Mouse (Mus musculus) forebrain, embryonic 10.5 days (tissue): ENCODE measurements around the gene Lrrc8d. TPM values are rescaled to one million over a fixed set of nuclear protein-coding genes. Genes with fewer than 3 reads are reported as not detected.

ENCODE experiments used
- DNase-seq: peaks from one replicate; pipeline ENCODE4 v3.0.0-alpha.2; 2017; ENCODE audit warnings: low spot score; ENCODE audit errors: extremely low spot score
- H3K27ac ChIP-seq: fragments of 300-500 bp; sonication (generic); 2 replicates; pipeline ENCODE4 v1.5.1; 2016; ENCODE audit warnings: mild to moderate bottlenecking
- H3K27me3 ChIP-seq: fragments of 300-500 bp; sonication (generic); 2 replicates; pipeline ENCODE4 v1.6.1; 2016; ENCODE audit warnings: mild to moderate bottlenecking; ENCODE audit not compliant: poor library complexity, severe bottlenecking
- H3K36me3 ChIP-seq: fragments of 300-500 bp; sonication (generic); replicated peaks from 2 replicates; pipeline ENCODE4 v1.6.1; 2016; ENCODE audit warnings: mild to moderate bottlenecking, moderate library complexity
- H3K4me1 ChIP-seq: fragments of 300-500 bp; sonication (generic); 2 replicates; pipeline ENCODE4 v1.6.1; 2016
- H3K4me3 ChIP-seq: fragments of 300-500 bp; sonication (generic); 2 replicates; pipeline ENCODE4 v1.5.1; 2016; ENCODE audit warnings: mild to moderate bottlenecking, moderate library complexity
- H3K9me3 ChIP-seq: fragments of 300-500 bp; sonication (generic); 2 replicates; pipeline ENCODE4 v1.6.1; 2016; ENCODE audit warnings: mild to moderate bottlenecking, moderate library complexity
- WGBS: fragments of 180-500 bp; shearing (Covaris S2); methylation state at CpG from one replicate; pipeline ENCODE4 v1.1.7; 2016; 5-methylcytosine and 5-hydroxymethylcytosine counted together
- polyA plus RNA-seq: library from polyadenylated mRNA; unstranded; fragments of >200 nt; fragmentation: Nextera tagmentation; extraction: Ambion mirVana; gene quantifications from 2 replicates; pipeline ENCODE4 v1.2.1, GENCODE M21; 2016

The Lrrc8d gene
- polyA plus RNA-seq, 1 experiment from 2014 or later = 20.1 TPM

DNA sequence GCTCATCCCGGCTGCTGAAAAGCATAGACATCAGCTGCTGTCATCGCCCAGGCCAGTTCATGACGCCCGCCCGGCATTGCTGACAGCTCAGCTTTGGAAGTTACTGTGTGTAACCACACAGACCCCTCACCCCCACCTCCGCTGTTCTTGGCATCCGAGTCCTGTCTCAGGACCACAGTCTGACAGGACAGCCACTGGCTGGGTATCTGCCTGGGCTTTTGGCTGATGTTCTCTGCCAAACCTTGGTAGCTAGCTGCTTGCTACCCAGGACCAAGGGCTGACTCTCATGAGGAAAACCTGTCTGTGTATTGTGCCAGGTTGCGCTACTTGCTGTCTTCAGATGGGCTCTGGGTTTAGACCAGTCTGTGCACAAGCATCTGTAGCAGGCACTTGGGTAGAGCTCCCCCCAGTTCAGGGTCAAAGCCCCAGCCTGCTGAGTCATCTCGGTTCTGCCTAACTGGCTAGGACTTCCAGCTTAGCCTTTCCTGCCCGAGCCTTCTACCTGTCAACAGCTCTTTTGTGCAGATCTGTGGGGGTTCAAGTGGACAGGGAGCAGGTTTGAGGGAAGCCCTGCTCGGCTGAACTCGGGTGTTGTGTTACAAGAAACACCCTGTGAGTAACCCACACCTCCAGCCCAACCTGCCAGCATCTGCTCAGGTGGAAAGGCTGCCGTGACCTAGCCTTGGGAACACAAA lies 93.2 kb downstream of the Lrrc8d start:
- Histone ChIP-seq H3K27ac (peak overlapping the region; percentile 66), H3K27me3 (no peaks in the 10 kb centered on the region), H3K9me3 (no peaks in the 10 kb centered on the region), H3K4me3 (no peak overlapping the region), H3K36me3 (peaks cover 6% of the 10 kb centered on the region), H3K4me1 (peaks cover 42% of the 10 kb centered on the region)
- 47% methylated on average over 13 of the region's 13 CpGs for WGBS
- DNase-seq = peak; percentile 23

- no peak for DNase-seq
- WGBS = 53% methylated on average over 5 of the region's 5 CpGs
- peaks cover 43% of the 10 kb centered on the region for H3K4me1 ChIP-seq
These were observed 93.8 kb downstream of the Lrrc8d start for GRCm38 (mm10) chr5:105793548-105793940.

GRCm38 (mm10) chr5:105798421-105798820 lies 98.7 kb downstream of the Lrrc8d start:
- H3K9me3 ChIP-seq = no peaks in the 10 kb centered on the region
- 90% methylated on average over 4 of the region's 4 CpGs for WGBS
- H3K27me3 ChIP-seq = no peaks in the 10 kb centered on the region
- peaks cover 40% of the 10 kb centered on the region for H3K4me1 ChIP-seq
- DNase-seq = no peak
- no peak overlapping the region for H3K4me3 ChIP-seq
- H3K36me3 ChIP-seq = peaks cover 11% of the 10 kb centered on the region
- H3K27ac ChIP-seq = no peak overlapping the region

More at GRCm38 (mm10) chr5:105793548-105793940, 93.8 kb downstream of the Lrrc8d start:
- Histone ChIP-seq H3K36me3 (peaks cover 8% of the 10 kb centered on the region), H3K9me3 (no peaks in the 10 kb centered on the region), H3K27ac (peak overlapping the region; percentile 66), H3K27me3 (no peaks in the 10 kb centered on the region), H3K4me3 (no peak overlapping the region)

DNA sequence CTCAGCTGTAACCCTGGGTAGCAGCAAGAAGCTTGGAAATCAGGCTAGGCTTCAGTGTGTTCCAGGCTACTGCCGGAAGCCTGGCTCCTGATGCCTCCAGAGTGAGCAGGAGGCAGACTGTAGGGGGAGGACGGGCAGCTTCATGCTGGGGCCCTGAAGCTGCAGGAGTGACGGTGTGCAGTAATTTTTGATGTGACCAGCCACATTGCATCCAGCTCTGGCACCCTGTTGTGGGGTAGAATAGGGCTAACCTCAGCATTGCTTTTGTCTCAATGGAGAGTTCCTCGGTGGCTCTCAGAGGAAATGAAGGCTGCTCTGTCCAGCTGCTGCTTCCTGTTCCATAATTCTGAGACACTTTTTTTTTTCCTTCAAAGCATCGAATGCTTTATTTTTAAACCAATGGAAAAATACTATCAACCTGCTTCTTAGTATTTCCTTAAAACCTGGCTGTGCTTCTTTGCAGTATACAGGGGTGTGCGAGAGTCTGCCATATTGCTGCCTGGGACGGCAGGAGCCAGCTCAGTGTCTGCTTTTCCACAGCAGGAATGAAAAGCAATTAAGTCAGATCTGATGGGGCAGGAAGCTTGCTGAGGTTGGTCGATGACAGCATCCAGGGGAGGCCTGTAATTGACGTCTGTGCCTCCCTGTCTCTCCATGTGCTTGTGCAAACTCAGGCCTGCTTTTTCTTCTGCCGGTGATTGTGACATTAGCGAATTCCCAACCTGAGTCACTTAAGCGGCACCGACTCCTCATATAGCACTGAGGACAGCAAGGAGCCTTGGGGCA lies 100.3 kb downstream of the Lrrc8d start:
- H3K27me3 ChIP-seq = no peaks in the 10 kb centered on the region
- H3K9me3 ChIP-seq = no peaks in the 10 kb centered on the region
- peaks cover 35% of the 10 kb centered on the region for H3K4me1 ChIP-seq
- peak overlapping the region; percentile 71 for H3K27ac ChIP-seq
- peaks cover 13% of the 10 kb centered on the region for H3K36me3 ChIP-seq
- H3K4me3 ChIP-seq = no peak overlapping the region
- no peak for DNase-seq
- 38% methylated on average over 13 of the region's 13 CpGs for WGBS

DNA sequence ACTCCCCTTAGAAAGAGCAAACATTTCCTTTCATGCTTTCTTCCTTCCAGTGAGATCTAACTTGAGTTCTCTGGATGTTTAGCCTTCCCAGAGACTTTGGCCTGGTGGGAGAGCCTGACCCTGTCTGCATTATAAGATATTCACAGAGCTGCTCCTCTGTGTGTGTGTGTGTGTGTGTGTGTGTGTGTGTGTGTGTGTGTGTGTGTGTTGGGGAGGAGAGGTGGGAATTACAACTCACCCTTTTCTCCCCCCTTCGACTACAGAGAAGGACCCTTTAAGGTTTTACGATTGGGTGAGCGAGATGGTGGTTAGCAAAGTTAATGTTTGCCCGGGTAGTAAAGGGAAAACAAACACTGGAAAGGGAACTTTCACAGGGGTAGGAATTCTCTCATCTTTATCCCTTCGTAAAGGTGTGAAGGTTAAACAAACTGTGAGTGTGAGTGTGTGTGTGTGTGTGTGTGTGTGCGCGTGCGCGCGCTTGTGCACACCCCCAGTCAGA lies 101.3 kb downstream of the Lrrc8d start:
- 86% methylated on average over 10 of the region's 10 CpGs for WGBS
- Histone ChIP-seq H3K9me3 (no peaks in the 10 kb centered on the region), H3K27ac (peak overlapping the region; percentile 8; the same call in 1 of the 2 replicates)

GRCm38 (mm10) chr5:105805955-105806354 lies 106.2 kb downstream of the Lrrc8d start:
- no peak for DNase-seq
- Histone ChIP-seq H3K9me3 (no peaks in the 10 kb centered on the region), H3K4me3 (no peak overlapping the region), H3K27ac (no peak overlapping the region), H3K27me3 (no peaks in the 10 kb centered on the region), H3K4me1 (peaks cover 15% of the 10 kb centered on the region), H3K36me3 (peaks cover 15% of the 10 kb centered on the region)
- 93% methylated on average over 12 of the region's 12 CpGs for WGBS

More for the DNA sequence above, 101.3 kb downstream of the Lrrc8d start:
- Histone ChIP-seq H3K27me3 (no peaks in the 10 kb centered on the region), H3K36me3 (peaks cover 21% of the 10 kb centered on the region), H3K4me3 (no peak overlapping the region), H3K4me1 (peaks cover 35% of the 10 kb centered on the region)
- DNase-seq = no peak

DNA sequence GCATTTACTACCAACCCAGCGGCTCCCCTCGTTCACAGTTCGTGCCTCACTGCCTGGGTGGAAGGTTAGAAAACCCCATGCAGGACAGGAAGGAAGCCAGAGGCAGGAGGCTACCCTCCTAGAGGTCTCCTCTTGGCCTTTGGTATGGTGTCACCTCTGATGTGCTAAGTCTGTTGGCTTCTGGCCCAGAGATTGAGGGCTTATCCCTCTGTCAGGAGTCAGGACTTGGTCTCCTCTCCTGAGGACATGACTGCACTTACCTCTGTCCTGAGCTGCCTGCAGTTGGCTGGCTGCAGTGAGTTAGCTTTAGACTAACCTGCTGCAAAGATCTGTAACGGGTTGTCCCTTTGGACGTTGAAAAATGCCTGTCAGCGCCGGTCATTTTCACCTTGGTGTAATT lies 107.7 kb downstream of the Lrrc8d start:
- H3K9me3 ChIP-seq = peaks cover 8% of the 10 kb centered on the region
- no peaks in the 10 kb centered on the region for H3K27me3 ChIP-seq
- peaks cover 30% of the 10 kb centered on the region for H3K36me3 ChIP-seq
- WGBS = 87% methylated on average over 7 of the region's 7 CpGs
- H3K27ac ChIP-seq = no peak overlapping the region
- peaks cover 6% of the 10 kb centered on the region for H3K4me1 ChIP-seq
- DNase-seq = no peak
- H3K4me3 ChIP-seq = no peak overlapping the region

GRCm38 (mm10) chr5:105809056-105809455 lies 109.3 kb downstream of the Lrrc8d start:
- no peak overlapping the region for H3K4me3 ChIP-seq
- no peaks in the 10 kb centered on the region for H3K27me3 ChIP-seq
- H3K9me3 ChIP-seq = peaks cover 19% of the 10 kb centered on the region
- H3K36me3 ChIP-seq = peaks cover 44% of the 10 kb centered on the region
- no peak overlapping the region for H3K27ac ChIP-seq
- 0 out of 2 replicates have a peak, but pooled peaks cover 3% of the 10 kb centered on the region for H3K4me1 ChIP-seq
- 88% methylated on average over 11 of the region's 11 CpGs for WGBS
- DNase-seq = no peak

- no peak for DNase-seq
- Histone ChIP-seq H3K27ac (no peak overlapping the region), H3K36me3 (peaks cover 66% of the 10 kb centered on the region), H3K4me1 (peaks cover 13% of the 10 kb centered on the region), H3K4me3 (no peak overlapping the region), H3K9me3 (peaks cover 19% of the 10 kb centered on the region), H3K27me3 (no peaks in the 10 kb centered on the region)
- WGBS = 98% methylated on average over 14 of the region's 14 CpGs
These were observed 113.3 kb downstream of the Lrrc8d start for GRCm38 (mm10) chr5:105813036-105813435.

DNA sequence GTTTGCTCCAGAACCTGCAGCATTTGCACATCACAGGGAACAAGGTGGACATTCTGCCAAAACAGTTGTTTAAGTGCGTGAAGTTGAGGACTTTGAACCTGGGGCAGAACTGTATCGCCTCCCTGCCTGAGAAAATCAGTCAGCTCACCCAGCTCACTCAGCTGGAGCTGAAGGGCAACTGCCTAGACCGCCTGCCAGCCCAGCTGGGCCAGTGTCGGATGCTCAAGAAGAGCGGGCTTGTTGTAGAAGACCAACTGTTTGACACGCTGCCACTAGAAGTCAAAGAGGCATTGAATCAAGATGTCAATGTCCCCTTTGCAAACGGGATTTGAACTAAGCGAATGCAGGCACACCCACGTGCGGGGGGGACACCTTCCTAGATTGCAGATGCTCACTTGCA lies 114.2 kb downstream of the Lrrc8d start:
- DNase-seq = no peak
- H3K9me3 ChIP-seq = peaks cover 19% of the 10 kb centered on the region
- H3K4me3 ChIP-seq = no peak overlapping the region
- no peaks in the 10 kb centered on the region for H3K27me3 ChIP-seq
- no peak overlapping the region for H3K27ac ChIP-seq
- H3K36me3 ChIP-seq = peaks cover 66% of the 10 kb centered on the region
- peaks cover 21% of the 10 kb centered on the region for H3K4me1 ChIP-seq
- 92% methylated on average over 10 of the region's 10 CpGs for WGBS

- WGBS = 93% methylated on average over 14 of the region's 14 CpGs
- H3K9me3 ChIP-seq = peaks cover 19% of the 10 kb centered on the region
- no peak overlapping the region for H3K4me3 ChIP-seq
- H3K27me3 ChIP-seq = no peaks in the 10 kb centered on the region
- H3K27ac ChIP-seq = no peak overlapping the region
- H3K4me1 ChIP-seq = peaks cover 40% of the 10 kb centered on the region
- no peak for DNase-seq
- peaks cover 61% of the 10 kb centered on the region for H3K36me3 ChIP-seq
These were observed 116.3 kb downstream of the Lrrc8d start for GRCm38 (mm10) chr5:105816118-105816517.

- Histone ChIP-seq H3K27ac (0 out of 2 replicates have a peak overlapping the region, but pooled peaks have one; percentile 3), H3K4me1 (peaks cover 43% of the 10 kb centered on the region), H3K9me3 (peaks cover 11% of the 10 kb centered on the region), H3K36me3 (peaks cover 48% of the 10 kb centered on the region), H3K4me3 (no peak overlapping the region), H3K27me3 (no peaks in the 10 kb centered on the region)
- WGBS = 90% methylated on average over 9 of the region's 9 CpGs
- no peak for DNase-seq
These were observed 117.6 kb downstream of the Lrrc8d start for GRCm38 (mm10) chr5:105817248-105817976.
